Mouse (Mus musculus): Measurements from ENCODE around the gene Fubp1.

The Fubp1 gene

DNA sequence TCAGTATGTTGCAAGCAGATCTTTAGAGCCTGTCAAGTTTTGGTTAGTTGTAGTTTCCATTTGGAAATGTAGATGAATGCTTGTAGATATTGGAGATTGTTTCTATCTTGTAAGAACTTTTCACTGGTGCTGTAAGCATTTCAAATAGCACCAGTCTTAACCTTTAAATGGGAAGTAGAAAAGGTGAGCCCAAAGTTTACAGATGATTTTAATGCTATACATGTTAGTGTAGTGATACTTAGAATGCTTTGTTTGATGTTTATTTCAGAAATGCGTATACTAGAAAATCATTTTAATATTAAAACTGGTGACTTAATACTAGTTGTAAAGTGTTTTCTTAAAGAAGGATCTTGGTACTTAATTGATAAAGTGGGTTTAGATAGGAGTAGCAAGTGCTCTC, 25.6 kb downstream of the Fubp1 start:
- DNase-seq (ENCODE audit: low read depth, low spot score) = no peak

DNA sequence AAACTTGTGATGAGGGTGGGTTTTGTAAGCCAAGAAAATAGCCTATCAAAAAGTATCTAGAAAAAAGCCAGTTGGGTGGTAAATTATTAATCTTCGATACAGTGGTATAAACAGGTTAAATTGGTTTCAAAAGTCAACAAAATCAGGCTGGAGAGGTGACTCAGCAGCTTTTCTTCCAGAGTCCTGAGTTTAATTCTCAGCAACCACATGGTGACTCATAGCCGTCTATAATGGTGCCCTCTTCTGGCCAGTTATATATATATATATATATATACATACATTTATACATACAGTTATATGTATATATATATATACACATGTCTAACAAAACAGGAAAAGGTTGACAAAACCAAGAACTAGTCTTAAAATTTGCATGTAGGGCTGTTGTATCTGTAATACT, 28.6 kb downstream of the Fubp1 start:
- DNase-seq (ENCODE audit: low read depth, low spot score) = peak; percentile 54

DNA sequence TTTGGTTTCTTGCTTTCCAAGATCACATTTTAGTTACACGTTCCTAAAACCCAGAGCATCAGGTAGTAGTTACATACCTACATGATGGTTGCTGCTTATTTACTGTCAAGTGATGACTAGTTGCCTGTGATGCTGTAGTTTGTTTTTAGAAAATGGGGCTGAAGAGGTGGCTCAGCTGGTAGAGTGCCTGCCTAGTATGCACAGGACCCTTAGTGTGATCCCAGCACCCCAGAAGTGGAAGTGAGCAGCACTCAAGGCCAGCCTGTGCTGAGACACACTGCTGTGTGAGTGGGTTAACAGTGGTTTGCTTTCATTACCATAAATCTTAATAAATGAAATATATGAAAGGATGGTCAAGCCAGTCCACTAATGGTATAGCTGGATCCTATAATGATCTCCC, 29.4 kb downstream of the Fubp1 start:
- DNase-seq (ENCODE audit: low read depth, low spot score) = no peak

DNA sequence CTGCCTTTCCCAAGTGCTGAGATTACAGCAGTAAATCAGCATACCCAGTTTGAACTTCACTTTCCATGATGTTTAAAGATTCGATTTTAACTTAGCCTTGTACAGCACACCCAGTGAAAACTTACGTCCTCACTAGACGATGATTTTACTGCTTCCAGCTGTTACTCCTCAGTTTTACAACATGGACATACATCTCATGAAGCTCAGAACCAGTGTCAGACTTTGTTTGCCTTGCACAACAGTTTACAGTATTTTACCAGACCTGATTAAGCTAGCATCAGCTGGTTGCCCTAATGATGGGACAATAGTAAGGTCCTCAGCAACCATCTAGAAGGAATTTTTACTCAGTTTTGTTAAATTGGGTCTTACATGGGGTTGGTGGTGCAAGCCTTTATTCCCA, 30.9 kb downstream of the Fubp1 start:
- DNase-seq (ENCODE audit: low read depth, low spot score) = no peak

DNA sequence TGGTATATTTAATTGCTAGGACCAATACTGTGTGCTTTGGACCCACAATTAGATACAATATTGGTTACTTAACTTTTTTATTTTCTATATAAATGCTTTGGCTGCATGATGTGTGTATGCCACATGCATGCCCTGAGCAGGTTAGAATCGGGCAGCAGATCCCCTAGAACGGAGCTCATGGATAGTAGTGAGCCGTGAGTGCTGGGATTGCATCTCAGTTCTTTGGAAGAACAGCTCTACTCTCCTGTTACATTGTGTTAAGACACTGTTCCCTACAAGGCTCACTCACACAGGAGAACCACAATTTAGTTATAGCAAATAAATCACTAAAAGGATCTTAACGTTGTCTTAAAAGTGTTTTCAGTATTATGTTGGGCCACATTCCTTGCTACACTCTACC, 33.1 kb downstream of the Fubp1 start:
- DNase-seq (ENCODE audit: low read depth, low spot score) = no peak

DNA sequence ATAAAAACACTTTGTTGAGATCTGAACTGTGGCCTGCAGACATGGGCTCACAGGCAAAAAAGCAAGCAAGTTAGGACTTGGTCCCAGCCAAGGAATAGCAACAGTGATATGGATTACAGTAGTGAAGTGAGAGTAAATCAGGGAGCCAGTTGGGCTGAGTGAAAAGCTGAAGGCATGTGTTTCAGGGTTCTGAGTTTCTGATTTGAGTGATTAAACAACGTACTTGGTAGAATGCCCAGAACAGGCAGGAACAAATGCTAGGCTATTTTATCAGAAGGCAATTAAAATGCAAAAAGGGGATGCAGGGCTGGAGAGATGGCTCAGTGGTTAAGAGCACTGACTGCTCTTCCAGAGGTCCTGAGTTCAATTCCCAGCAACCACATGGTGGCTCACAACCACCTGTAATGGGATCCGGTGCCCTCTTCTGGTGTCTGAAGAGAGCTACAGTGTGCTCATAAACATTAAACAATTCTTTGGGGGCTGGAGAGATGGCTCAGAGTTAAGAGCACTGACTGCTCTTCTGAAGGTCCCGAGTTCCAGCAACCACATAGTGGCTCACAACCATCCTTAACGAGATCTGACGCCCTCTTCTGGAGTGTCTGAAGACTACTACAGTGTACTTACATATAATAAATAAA, 35.2 kb downstream of the Fubp1 start:
- no peak for DNase-seq (ENCODE audit: low read depth, low spot score)

DNA sequence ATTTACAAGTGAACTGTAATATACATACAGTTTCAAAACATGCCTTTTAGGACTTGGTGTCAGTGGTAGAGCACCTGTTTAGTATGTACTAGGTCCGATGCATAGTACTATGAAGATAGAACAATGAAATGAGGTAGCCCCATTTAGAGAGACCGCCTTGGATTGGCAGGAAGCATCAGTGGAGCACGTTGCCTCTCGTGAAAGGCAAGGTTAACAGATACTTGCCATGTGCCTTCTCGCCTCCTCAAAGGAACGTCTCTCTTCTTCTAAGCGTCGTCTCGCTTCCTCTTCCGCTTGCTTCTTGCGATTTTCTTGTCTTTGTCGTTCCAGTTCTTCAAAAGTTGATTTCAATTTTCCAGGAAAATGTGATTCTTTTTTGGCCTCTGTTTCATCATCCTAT, 37.5 kb downstream of the Fubp1 start:
- DNase-seq (ENCODE audit: low read depth, low spot score) = no peak

DNA sequence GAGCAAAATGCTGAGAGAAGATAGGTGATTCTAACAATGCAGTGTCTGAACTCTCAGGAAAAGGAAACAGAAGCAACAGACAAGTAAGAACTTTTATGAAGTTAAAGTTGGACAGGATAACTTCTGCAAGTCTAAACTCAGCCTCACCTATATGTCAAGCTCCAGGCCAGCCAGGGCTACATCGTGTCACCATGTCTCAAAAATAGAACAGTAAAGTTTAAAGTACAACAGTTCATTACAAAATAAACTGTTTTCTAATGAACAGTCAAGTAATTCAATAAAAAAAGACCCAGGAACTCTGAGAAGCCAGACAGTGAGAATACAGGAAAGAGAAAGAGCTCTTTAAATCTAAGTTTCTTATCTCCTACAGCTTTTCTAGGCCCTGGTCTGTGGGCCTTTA, 40.3 kb downstream of the Fubp1 start:
- no peak for DNase-seq (ENCODE audit: low read depth, low spot score)

DNA sequence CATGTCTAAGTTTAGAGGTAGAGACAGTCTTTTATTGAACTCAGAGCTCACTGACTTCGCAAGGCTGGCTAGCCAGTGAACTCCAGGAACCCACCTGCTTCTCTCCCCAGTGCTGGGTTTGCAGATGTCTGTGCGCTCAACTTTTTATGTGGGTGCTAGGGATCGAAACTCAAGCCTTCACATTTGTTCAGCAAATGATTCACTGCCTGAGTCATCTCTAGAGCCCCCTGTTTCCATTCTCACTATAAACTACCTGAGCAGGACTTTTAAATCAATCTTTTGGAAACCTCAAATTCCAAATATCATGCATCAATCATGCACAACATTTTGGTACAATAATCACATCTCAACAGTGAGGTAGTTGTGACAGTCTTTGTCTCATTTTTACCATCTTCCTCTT, 47.3 kb downstream of the Fubp1 start:
- no peak for DNase-seq (ENCODE audit: low read depth, low spot score)

DNA sequence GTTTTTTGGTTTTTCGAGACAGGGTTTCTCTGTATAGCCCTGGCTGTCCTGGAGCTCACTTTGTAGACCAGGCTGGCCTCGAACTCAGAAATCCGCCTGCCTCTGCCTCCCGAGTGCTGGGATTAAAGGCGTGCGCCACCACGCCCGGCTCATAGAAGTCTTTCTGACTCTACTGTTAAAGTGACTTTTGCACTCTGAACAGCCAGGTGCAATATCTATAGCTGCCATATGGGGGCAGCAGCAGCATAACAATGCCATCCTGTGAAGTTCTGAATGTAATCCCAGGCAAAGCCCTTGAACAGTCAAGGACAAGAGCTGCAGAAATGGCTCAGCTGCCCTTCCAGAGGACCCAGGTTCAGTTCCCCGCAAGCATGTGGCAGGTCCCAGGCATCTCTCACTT, 49.2 kb downstream of the Fubp1 start:
- DNase-seq (ENCODE audit: low read depth, low spot score) = peak; percentile 48

DNA sequence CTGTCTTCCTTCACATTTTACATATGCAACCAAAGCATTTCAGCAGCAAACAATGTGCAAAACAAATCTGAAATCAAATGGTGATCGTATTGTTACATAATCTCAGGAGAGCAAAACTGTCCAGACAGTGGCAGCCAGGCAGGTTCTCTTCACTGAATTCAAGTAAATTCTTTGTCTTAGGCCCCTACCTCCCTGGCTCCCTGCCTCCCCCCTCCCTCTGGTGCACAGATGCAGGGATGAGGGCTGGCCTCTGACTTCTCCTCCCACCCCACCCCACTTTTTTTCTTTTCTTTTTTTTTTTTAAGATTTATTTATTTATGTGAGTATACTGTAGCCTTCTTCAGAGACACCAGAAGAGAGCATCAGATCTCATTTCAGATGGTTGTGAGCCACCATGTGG, 50.1 kb downstream of the Fubp1 start:
- no peak for DNase-seq (ENCODE audit: low read depth, low spot score)

DNA sequence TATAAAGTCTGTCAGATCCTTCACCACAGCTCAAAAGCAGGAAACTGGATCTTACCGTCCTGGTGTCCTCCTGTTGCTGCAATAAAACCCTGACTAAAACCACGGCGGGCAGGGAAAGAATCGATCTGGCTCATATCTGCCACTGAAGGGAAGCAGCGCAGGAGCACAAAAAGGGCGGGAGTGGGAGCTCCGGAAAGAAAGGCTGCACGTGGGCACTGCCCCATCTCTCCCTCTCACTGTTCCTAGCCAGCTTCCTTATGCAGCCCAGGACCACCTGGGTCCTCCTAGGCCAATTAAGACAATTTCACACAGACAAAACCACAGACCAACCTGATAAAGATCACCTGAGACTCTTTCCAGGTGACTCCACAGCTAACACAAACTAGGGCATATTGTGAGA, 51.2 kb downstream of the Fubp1 start:
- DNase-seq (ENCODE audit: low read depth, low spot score) = no peak

DNA sequence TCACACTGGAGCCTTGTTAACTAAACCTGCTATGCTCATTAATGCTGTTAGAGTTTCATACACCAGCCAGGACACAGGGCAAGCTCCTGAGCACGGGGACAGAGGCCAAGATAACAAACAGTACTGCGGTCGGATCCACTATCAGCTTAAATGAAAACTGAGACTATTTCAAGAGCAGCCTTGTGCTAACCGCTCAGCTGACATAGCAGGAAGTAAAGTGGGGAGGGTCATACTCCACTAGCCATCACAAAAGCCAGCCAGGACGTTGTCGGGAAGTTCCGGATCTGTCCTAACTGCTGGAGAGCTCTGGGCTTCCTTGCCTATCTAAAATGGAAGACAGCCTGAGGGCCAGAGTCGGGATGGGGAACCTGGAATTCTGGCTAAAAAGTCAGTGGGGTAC, 51.7 kb downstream of the Fubp1 start:
- DNase-seq (ENCODE audit: low read depth, low spot score) = no peak

DNA sequence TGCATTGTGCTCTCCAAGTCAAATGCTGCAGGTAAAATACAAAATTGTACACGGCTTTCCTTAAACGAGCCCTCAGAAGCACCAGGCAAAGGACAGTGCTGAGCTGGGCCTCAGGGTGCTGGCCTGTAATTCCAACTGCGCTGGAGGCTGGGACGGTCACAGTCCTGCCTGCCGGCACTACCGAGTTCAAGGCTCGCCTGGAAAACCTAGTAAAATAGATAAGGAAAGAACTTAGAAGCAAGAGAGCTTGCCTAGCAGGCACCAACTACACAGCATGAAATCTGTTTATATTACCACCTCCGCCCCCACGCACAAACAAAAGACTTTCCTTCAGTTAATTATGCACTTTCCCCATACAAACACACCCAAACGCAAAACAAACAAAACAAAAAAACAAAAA, 54.2 kb downstream of the Fubp1 start:
- DNase-seq (ENCODE audit: low read depth, low spot score) = no peak

DNA sequence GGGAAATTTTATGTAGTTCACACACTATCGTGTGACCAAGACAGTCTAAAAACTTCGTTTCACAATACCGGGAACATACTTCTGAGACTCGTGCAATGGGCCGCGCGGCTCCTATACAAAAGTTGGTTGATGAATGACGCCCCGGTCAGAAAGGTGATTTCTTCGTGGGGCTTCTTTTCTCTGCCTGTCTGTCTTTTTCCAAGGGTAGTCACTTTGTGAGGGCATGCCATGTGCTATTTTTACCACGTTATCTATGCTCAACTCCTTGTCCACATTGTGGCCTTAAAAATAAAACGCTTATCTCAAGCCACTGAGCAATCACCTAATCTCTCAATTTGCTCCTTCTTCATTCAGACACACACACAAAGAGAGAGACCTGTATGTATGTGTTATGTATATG, 54.6 kb downstream of the Fubp1 start:
- no peak for DNase-seq (ENCODE audit: low read depth, low spot score)

DNA sequence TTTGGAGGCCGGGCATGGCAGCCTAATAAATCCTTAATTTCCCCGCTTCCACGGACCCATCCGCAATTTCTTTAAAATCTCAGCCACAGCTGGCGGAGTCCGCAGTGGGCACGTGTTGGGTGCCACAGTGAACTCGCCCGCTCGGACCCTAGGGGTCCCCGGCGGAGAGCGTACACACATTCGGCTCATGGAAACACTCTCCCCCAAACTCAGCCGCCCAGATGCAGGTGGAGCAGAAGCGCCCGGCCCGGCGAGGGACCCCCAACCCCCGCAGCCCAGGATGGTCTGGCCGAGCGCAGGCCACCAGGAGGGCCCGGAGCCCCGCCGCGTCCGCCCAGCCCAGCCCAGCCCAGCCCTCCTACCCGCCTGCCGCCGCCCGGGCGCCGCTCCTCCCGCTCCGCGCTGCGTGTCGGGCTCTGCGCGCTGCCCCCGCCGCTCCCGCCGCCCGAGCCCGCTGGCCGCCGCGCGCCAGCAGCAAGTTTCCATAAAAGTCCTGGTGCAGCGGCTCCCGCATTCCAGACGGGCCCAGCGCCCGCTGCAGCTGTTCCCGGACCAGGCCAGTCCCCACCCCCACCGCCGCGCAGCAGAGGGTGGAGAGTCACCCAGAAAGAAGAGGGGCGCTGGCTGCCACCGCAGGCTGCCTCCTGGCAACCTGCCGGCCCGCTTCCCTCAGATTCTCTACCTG, 55.3 kb downstream of the Fubp1 start:
- no peak for DNase-seq (ENCODE audit: low read depth, low spot score)

DNA sequence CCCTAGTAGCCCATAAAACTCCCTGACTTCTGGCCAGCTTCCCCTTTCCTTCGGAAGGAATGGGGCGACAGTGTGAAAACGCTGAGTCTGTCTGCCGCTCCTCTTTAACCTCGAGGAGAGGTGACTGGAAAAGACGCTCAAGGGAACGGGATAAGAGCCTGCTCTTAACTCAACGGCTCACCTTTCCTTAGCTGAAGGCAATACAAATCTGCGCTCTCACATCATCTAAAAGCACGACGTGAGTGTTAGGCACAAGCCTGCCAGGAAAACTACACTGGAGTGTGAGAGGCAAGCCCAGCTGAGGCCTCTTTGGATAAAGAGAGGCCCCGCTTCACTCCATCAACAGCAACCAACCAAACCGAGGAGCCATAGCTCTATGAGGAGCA, 55.8 kb downstream of the Fubp1 start, which contains the start of gene Nexn:
Gene Nexn (minus strand): TSS at position 315 of the 386 bp plus-strand sequence.
- DNase-seq (ENCODE audit: low read depth, low spot score) = no peak

DNA sequence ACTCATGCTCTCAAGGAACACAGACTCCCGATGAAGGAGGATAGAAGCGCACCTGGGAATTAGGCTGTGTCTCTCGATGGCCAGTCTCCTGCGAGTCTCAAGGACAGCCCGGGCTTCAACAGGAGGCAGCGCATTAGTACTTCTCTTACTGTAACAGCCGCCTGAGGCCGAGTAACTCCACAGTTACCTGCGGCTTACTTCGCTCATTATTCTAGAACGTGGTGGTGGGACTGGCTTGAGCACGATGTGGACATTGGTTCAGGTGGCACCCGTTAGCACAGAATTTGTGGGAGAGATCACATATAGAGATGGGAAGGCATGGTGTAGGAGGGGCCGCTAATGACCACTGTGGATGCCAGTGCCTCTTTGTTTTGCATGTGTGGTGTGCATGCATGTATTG, 57.9 kb downstream of the Fubp1 start:
- DNase-seq (ENCODE audit: low read depth, low spot score) = no peak

DNA sequence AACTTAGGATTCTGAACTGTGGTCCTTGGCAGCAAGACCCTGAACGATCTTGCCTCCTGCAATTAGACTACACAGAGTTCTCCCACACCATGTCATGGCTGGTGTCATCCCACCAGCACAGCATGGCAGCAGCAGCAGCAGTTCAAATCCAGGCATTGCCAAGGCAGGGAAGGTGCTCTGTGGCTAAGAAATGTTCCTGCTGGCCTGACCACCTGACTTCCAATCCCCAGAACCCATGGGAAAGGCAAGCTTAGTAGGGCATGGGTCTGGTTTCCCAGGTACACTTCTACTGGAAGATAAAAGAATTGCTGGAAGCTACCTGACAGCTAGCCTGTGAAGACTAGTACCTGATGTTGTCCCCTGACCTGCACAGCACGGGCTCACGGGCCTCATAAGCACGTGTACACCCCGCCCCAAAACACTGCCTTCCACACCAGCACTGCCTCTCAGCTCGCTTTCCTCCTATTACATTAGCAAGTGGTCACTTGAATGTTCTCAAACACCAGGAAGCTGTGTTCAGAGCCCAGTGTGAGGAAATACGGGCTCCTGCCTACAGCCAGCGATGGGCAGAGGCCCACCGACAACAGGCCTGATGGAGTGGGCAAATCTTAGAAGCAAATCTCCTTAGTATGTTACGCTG, 61.0 kb downstream of the Fubp1 start:
- no peak for DNase-seq (ENCODE audit: low read depth, low spot score)

DNA sequence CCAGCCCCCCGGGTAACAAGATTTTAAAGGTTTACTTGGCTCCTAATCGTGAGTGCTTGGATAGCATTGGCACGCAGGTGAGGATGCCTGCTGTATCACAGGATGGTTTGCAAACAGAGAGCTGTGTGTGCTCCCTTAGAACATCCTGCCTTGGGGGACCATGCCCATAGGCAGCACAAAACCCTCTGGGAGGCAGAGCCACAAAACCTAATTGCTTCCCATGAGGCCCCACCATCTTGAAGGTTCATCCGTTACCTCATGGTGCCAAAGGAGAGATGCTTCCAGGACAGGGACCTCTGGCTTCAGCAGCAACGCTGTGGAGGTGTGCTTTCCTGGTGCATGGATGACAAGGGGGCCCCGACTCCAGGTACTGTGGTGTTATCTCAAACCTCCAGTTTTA, 61.7 kb downstream of the Fubp1 start:
- DNase-seq (ENCODE audit: low read depth, low spot score) = no peak

DNA sequence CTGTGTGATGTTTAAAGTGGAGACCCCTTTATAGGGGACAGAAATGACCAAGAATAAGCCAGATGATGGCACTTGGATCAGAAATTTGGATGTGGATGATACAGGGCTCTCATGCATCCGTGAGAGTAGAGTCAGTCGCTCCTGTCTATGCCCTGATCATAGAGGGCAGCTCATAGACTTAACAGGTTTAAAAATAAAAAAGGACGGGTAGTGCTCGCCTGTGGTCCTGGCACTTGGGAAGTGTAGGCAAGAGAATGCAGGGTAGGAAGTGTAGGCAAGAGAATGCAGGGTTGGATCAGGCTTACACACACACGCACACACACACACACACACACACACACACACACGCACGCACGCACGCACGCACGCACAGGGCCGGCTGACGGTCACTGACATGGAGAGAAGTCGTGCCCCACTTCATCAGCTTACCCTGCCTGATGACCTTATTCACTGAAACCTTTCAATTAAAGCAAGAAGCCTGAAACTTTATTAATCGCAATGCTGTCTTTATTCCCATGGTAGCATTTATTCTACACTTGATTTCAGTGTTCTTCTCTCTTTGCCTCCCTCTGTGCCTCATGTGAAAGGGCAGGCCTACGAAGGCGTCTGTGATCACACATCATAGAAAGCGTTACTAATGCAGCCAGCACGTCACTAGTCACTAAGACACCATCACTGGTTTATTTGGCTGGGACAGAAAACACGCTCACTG, 62.9 kb downstream of the Fubp1 start:
- DNase-seq (ENCODE audit: low read depth, low spot score) = no peak

DNA sequence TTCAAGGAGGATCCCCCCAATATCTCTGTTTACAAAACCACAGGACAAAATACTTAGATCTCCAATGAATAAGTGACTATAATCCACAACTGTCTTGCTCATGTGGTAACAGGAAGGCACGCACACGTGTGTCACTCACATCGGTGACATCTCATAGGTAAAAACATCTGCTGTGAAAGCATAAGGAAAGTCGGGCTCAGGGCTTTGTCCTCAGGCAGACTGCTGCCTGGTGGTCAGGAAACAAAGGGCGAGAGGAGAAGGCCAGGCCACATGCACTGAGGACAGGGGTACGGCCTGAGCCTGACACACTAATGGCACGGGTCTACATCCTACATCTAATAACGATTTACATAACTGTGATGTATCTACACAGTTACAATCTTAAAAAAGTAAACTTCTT, 64.8 kb downstream of the Fubp1 start:
- DNase-seq (ENCODE audit: low read depth, low spot score) = no peak

DNA sequence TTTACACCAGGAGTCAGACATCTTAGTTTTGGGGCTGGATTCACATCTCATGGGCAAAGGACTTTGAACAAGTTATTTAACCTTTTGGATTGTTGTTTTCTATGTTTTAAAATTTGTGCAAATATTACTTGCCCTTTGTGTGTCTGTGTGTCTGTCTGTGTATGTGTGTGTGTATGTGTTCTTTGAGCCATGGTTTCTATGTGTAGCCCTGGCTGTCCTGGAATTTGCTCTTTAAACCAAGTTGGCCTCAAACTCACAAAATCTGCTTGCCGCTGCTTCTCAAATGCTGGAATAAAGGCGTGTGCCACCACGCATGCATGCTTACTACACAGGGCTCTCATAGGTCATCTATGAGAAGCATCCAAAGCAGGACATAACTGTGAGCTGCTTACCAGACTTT, 66.7 kb downstream of the Fubp1 start:
- no peak for DNase-seq (ENCODE audit: low read depth, low spot score)
